Mouse (Mus musculus): Measurements from ENCODE around the gene Tctex1d4.

- TF ChIP-seq CTCF (IDR thresholded peaks at IDR 0.05; ENCODE audit: low read depth) (no peak), EP300 (IDR thresholded peaks at IDR 0.05; ENCODE audit: low read depth) (no peak)
Observed at GRCm38 (mm10) chr4:117150212-117150733, 23.7 kb downstream of the Tctex1d4 start.

Measured in liver, embryonic 14.5 days (tissue).